Mouse (Mus musculus) cerebellum, adult 2 months (tissue): ENCODE results near the gene Odf2l. TPM values are rescaled to one million over a fixed set of nuclear protein-coding genes. Genes with fewer than 3 reads are reported as not detected.

Source experiments
- DNase-seq, 2 experiments: peaks; one replicate each; pipeline ENCODE4 v3.0.0; 2021
- H3K27ac ChIP-seq: fragments of 200-500 bp; 2 replicates; pipeline ENCODE4 v1.5.1; 2012; ENCODE audit warnings: low read length, control low read depth, inconsistent platforms; ENCODE audit not compliant: insufficient read depth
- H3K27me3 ChIP-seq: fragments of 200-500 bp; 2 replicates; pipeline ENCODE4 v1.6.1; 2012; ENCODE audit warnings: inconsistent platforms, mild to moderate bottlenecking, low read length, moderate library complexity; ENCODE audit not compliant: control insufficient read depth, insufficient read depth
- H3K4me1 ChIP-seq: fragments of 200-500 bp; 2 replicates; pipeline ENCODE4 v1.6.1; 2011; ENCODE audit warnings: low read length; ENCODE audit not compliant: control insufficient read depth, insufficient read depth
- H3K4me3 ChIP-seq: fragments of 200-500 bp; replicated peaks from 2 replicates; pipeline ENCODE3; 2011; ENCODE audit warnings: mild to moderate bottlenecking, low read depth, low read length, control low read depth; ENCODE audit not compliant: insufficient read depth
- CTCF ChIP-seq: fragments of 200-500 bp; IDR thresholded peaks from 2 replicates; pipeline ENCODE4 v1.5.1; 2011; ENCODE audit warnings: low read depth, mild to moderate bottlenecking, control low read depth, low read length, moderate library complexity, borderline replicate concordance; ENCODE audit not compliant: insufficient read depth
- POLR2A ChIP-seq: fragments of 200-500 bp; IDR thresholded peaks from 2 replicates; pipeline ENCODE4 v1.6.1; 2011; ENCODE audit warnings: low read length, control low read depth, borderline replicate concordance; ENCODE audit not compliant: insufficient read depth
- WGBS: fragments of 180-500 bp; shearing (Covaris S2); methylation state at CpG from one replicate; pipeline ENCODE4 v1.1.7; 2018; 5-methylcytosine and 5-hydroxymethylcytosine counted together
- polyA plus RNA-seq: library from polyadenylated mRNA; depleted of rRNA; stranded (reverse); fragments of >200 nt; gene quantifications from 2 replicates; pipeline ENCODE4 v1.2.3, GENCODE M21; 2012; rRNA removed

Odf2l gene
- polyA plus RNA-seq, 1 experiment: 12.9 TPM

DNA sequence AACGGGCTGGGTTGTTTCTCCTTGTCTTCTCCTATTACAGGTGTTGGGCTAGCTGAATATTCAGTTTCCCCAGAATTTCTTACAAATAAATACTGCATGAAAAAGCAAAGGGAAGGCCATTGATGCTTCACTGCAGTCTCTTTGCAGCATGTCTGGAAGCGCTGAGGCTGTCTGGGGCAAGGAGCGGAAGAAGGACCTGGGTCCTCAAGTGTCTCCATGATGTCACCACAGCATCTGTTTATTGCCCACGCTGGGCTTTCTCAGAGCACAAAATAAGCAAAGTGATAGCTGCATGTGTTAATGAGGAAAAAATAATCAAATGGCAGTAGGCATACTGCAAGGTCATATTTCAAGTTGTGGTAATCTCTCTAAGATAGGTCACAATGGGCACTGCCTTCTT, 51.6 kb downstream of the Odf2l start:
- Histone ChIP-seq H3K4me3 (no peak overlapping the region), H3K27me3 (no peaks in the 10 kb centered on the region), H3K27ac (no peak overlapping the region), H3K4me1 (no peaks in the 10 kb centered on the region)
- TF ChIP-seq CTCF (no peak), POLR2A (no peak)
- 88% methylated on average over 4 of the region's 4 CpGs for WGBS
- no peak for DNase-seq

DNA sequence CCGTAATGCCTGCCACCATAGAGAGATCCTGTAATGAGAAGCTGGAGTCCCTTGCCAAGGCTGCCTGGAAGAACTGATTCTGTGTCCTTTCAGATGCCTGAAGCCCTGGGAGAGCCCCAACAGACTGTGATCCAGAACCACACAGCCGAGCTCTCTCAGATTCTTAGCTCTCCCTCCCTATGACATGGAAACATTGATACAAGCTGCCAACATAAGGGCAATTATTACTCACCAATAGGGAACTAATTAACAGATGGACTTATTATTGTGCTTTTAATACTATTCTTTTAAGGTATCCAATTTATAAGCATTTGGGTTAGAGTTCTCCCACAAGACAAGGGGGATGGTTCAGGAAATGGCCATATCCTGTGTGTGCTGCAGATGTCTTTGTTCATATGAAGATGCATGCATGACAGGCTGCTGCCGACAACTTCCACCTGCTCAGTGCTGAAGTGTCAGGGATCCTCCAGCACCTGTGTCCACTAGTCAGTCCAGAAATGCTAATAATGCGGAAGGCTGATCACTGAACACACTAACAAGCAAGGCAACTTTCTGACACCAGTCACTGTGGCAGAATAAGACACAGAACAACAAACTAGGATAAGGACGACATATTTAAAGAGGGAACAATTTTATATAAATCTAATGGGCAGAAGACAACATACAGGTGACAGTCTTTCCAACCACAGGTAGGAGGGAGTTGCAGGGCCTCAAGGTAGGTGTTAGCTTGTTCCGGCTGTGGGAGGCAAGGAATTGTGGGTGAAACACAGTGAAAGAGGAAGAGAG, 52.4 kb downstream of the Odf2l start:
- WGBS: 85% methylated on average over 6 of the region's 6 CpGs
- no peak overlapping the region for H3K4me3 ChIP-seq
- H3K4me1 ChIP-seq: no peaks in the 10 kb centered on the region
- no peak for TF ChIP-seq POLR2A
- TF ChIP-seq CTCF: no peak
- no peak overlapping the region for H3K27ac ChIP-seq
- no peaks in the 10 kb centered on the region for H3K27me3 ChIP-seq
- no peak for DNase-seq

DNA sequence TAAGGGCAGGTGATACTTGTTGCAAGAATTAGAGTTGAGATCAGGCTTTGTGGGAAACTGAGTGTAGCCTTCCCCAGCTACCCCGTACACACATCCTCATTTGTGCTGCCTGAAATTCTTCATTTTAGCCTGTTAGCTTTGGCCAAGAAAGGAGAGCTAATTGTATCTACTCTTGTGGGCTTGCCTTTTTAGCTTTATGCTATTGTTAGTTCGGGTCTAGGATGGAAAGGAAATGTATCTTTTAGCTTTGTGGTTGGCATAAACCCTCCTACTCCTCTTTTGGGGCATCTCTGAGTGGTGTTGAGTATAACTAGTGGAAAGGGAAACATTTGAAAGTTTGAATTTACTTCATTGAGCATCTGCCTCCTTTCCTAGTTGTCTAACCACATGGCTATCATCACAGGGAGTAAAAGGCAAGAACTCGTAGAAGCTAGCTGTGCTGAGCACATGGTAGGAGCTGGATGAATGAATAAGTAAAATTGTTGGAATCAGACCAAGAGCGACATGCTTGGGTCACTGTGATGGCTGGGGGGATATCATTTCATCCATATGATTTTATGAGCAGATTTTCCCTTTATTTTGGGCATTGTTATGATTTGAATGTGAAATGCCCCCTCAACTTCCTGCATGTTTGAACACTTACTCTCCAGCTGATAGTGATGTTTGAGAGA, 53.1 kb downstream of the Odf2l start:
- Histone ChIP-seq H3K4me1 (no peaks in the 10 kb centered on the region), H3K4me3 (no peak overlapping the region), H3K27me3 (no peaks in the 10 kb centered on the region), H3K27ac (no peak overlapping the region)
- no peak for DNase-seq
- WGBS: 65% methylated on average over 4 of the region's 4 CpGs
- no peak for TF ChIP-seq CTCF
- TF ChIP-seq POLR2A: no peak

DNA sequence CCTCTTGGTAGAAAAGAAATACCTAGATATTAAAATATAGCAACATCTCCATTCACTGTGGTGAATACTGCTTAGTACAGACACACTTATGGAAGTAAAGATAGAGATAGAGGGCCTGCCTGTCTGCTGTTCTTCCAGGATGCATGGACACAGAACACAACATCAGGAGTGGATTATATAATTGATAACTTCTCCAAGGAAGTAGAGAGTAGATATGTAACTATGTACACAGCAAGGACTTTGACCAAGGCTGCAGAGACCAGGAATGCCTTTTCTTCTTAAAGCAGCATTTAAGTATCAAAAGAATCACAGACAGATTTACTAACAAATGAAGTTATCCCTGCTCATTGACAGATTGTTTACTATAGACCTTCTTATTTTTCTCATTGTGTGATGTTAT, 66.3 kb downstream of the Odf2l start:
- no peaks in the 10 kb centered on the region for H3K4me1 ChIP-seq
- no peak for DNase-seq
- TF ChIP-seq CTCF: no peak
- no peak for TF ChIP-seq POLR2A
- H3K27me3 ChIP-seq: no peaks in the 10 kb centered on the region
- no peak overlapping the region for H3K4me3 ChIP-seq
- H3K27ac ChIP-seq: no peak overlapping the region

DNA sequence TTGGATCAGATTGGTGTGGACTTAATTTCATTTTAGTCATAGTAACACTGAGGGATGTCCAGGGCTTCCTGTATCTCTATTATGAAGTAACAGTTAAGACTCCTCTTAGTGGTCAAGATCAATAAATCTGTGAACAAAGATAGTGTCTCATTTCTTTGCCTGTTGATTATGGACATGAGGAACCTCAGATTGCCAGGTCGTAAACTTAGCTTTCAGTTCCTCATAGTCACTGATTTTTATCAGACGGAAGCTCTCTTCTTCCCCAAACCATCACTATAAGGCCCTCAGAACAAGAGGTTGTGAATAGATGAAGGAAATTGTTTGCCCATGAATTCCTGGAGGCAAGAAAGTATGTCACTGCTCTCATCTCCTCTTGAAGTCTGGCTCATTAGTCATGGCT, 73.6 kb downstream of the Odf2l start:
- H3K4me3 ChIP-seq: no peak overlapping the region
- 93% methylated on average over 2 of the region's 2 CpGs for WGBS
- DNase-seq: no peak
- TF ChIP-seq CTCF (no peak), POLR2A (no peak)
- H3K27me3 ChIP-seq: no peaks in the 10 kb centered on the region
- no peaks in the 10 kb centered on the region for H3K4me1 ChIP-seq
- H3K27ac ChIP-seq: no peak overlapping the region

DNA sequence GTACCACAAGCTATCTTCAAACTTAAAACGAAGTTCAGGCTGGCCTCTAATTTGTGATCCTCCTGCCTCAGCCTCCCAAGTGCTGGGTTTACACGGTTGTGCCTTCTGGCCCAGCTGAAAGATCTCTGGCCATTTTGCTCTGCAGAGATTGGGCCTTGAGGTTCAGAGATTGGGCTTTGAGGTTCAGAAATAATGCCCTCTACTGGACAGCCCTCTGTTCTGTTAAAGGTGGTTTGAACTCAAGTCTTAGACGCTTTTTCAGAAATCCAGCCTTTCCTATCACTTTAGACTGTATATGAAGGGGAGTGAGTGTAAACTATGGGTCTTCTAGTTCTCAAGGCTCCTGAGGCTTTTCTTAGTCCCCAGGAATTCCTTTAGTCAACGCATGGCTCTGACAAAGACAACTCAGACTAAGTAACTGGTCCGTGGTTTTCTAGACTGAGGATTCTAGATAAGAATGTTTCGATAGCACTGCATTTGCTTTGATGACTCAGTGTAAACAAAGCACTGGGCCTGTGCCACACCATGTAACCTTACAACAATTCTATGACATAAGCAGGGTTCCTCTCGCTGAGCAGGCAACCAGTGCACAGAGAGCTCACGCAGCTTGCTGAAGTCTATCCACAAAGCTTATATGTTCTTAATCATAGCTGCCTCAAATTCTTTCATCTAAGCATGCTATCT, 77.0 kb downstream of the Odf2l start:
- Histone ChIP-seq H3K4me1 (no peaks in the 10 kb centered on the region), H3K27me3 (no peaks in the 10 kb centered on the region), H3K4me3 (no peak overlapping the region), H3K27ac (no peak overlapping the region)
- DNase-seq: no peak
- TF ChIP-seq POLR2A: no peak
- TF ChIP-seq CTCF: no peak
- 88% methylated on average over 8 of the region's 8 CpGs for WGBS

DNA sequence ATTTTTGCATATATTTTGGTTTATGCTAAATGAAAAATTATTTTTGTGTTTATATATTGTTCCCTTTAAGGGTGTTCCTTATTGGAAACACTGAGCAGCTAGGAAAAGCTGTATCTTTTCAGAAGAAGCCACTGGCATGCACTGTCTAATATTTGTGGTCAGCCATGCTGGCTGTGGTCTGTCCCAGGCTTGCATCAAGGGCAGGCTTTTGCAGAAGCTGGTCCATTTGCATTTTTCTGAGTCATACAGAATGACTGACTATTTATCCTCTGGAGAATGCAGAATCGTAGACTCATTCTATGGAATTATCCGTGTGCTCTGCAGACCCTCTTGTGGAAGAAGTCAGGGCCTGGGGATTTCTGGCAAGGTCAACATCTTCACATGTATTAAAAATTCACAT, 79.7 kb downstream of the Odf2l start:
- no peaks in the 10 kb centered on the region for H3K4me1 ChIP-seq
- no peak overlapping the region for H3K27ac ChIP-seq
- H3K4me3 ChIP-seq: no peak overlapping the region
- 84% methylated on average over 2 of the region's 2 CpGs for WGBS
- no peak for TF ChIP-seq CTCF
- no peak for TF ChIP-seq POLR2A
- no peaks in the 10 kb centered on the region for H3K27me3 ChIP-seq
- no peak for DNase-seq

Other genes starting within 250 kb of the Odf2l start
- gene Clca4b, start 186.1 kb upstream of the Odf2l start, polyA plus RNA-seq: 0.03 TPM in 1 of 2 replicates, not detected in the other
- gene Clca4a, start 143.5 kb upstream of the Odf2l start, polyA plus RNA-seq: 0.03 TPM in 1 of 2 replicates, not detected in the other
- gene Clca1, start 85.8 kb upstream of the Odf2l start, polyA plus RNA-seq: not detected in 2 replicates
- gene Clca2, start 19.1 kb upstream of the Odf2l start, polyA plus RNA-seq: 0.02 TPM in 1 of 2 replicates, not detected in the other
- gene Col24a1, start 173.9 kb downstream of the Odf2l start, polyA plus RNA-seq: 2.2 and 3.0 TPM in 2 replicates